Mouse (Mus musculus) kidney, embryonic 14.5 days (tissue): ENCODE measurements around the gene Arhgef19. TPM values are rescaled to one million over a fixed set of nuclear protein-coding genes. Genes with fewer than 3 reads are reported as not detected.
A peak's percentile ranks its signal among the peaks of the same experiment; 100 is the strongest.

ENCODE experiments used
- ATAC-seq: fragments of 200-750 bp; cut with Nextera tagmentation; 2 replicates; pipeline ENCODE4 v1.8.0; 2017; ENCODE audit warnings: moderate number of reproducible peaks, mild to moderate bottlenecking, moderate TSS enrichment, moderate library complexity; ENCODE audit not compliant: low FRiP score, low TSS enrichment
- H3K27ac ChIP-seq: fragments of 300-500 bp; sonication (generic); 2 replicates; pipeline ENCODE4 v1.5.1; 2014; ENCODE audit warnings: low read depth, mild to moderate bottlenecking, low read length, moderate library complexity, mixed read lengths
- H3K27me3 ChIP-seq: fragments of 300-500 bp; sonication (generic); 2 replicates; pipeline ENCODE4 v1.6.1; 2014; ENCODE audit warnings: mild to moderate bottlenecking, low read length; ENCODE audit not compliant: control insufficient read depth, insufficient read depth
- H3K36me3 ChIP-seq: fragments of 300-500 bp; sonication (generic); 2 replicates; pipeline ENCODE4 v1.6.1; 2014; ENCODE audit warnings: low read length, mixed read lengths; ENCODE audit not compliant: control insufficient read depth, insufficient read depth
- H3K4me1 ChIP-seq: fragments of 300-500 bp; sonication (generic); 2 replicates; pipeline ENCODE4 v1.6.1; 2014; ENCODE audit warnings: low read length, mixed read lengths; ENCODE audit not compliant: control insufficient read depth, insufficient read depth
- H3K4me2 ChIP-seq: fragments of 300-500 bp; sonication (generic); replicated peaks from 2 replicates; pipeline ENCODE4 v1.6.1; 2014; ENCODE audit warnings: low read depth, mild to moderate bottlenecking, low read length
- H3K4me3 ChIP-seq: fragments of 300-500 bp; sonication (generic); 2 replicates; pipeline ENCODE4 v1.5.1; 2014; ENCODE audit warnings: mild to moderate bottlenecking, low read length
- H3K9ac ChIP-seq: fragments of 300-500 bp; sonication (generic); 2 replicates; pipeline ENCODE4 v1.6.1; 2014; ENCODE audit warnings: low read depth, mild to moderate bottlenecking, low read length, moderate library complexity
- H3K9me3 ChIP-seq: fragments of 300-500 bp; sonication (generic); 2 replicates; pipeline ENCODE4 v1.6.1; 2016; ENCODE audit warnings: low read length; ENCODE audit not compliant: control insufficient read depth
- WGBS: fragments of 180-500 bp; shearing (Covaris S2); extraction: QIAGEN DNeasy Blood & Tissue Kit; methylation state at CpG from one replicate; pipeline ENCODE4 v1.1.7; 2014; 5-methylcytosine and 5-hydroxymethylcytosine counted together
- polyA plus RNA-seq: library from polyadenylated mRNA; unstranded; fragments of >200 nt; fragmentation: Nextera tagmentation; extraction: Ambion mirVana; gene quantifications from 2 replicates; pipeline ENCODE4 v1.2.1, GENCODE M21; 2014

Arhgef19 gene
- polyA plus RNA-seq, 1 experiment from 2014 or later, result 7.4 TPM

DNA sequence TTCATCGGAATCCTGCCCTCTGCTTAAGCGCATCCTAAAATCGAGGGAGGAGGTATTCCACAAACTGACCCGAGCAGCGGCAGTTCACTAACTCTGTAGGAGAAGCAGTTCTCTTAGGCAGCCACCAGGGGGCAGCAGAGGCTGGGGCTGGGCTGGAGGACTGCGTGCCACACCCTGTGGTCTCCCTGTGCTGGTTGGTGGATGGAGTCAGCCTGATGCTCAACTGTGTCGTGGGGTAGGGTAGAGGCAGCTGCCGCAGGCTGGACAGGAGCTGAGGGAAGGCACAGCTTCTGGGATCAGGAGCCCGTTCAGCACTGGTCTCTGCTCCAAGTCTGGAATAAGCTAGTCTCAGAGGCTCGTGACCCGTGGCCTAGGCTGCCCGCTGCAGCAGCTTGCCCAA is 34.0 kb downstream of the Arhgef19 start:
- no peaks in the 10 kb centered on the region for H3K36me3 ChIP-seq
- H3K4me1 ChIP-seq, result peaks cover 22% of the 10 kb centered on the region
- H3K9me3 ChIP-seq, result no peaks in the 10 kb centered on the region
- 22% methylated on average over 12 of the region's 12 CpGs for WGBS
- H3K4me2 ChIP-seq, result peak overlapping the region; percentile 40
- H3K27me3 ChIP-seq, result no peaks in the 10 kb centered on the region
- peak; percentile 73 for ATAC-seq
- no peak overlapping the region for H3K27ac ChIP-seq
- H3K4me3 ChIP-seq, result peak overlapping the region; percentile 19
- H3K9ac ChIP-seq, result peak overlapping the region; percentile 37; the same call in 1 of the 2 replicates

DNA sequence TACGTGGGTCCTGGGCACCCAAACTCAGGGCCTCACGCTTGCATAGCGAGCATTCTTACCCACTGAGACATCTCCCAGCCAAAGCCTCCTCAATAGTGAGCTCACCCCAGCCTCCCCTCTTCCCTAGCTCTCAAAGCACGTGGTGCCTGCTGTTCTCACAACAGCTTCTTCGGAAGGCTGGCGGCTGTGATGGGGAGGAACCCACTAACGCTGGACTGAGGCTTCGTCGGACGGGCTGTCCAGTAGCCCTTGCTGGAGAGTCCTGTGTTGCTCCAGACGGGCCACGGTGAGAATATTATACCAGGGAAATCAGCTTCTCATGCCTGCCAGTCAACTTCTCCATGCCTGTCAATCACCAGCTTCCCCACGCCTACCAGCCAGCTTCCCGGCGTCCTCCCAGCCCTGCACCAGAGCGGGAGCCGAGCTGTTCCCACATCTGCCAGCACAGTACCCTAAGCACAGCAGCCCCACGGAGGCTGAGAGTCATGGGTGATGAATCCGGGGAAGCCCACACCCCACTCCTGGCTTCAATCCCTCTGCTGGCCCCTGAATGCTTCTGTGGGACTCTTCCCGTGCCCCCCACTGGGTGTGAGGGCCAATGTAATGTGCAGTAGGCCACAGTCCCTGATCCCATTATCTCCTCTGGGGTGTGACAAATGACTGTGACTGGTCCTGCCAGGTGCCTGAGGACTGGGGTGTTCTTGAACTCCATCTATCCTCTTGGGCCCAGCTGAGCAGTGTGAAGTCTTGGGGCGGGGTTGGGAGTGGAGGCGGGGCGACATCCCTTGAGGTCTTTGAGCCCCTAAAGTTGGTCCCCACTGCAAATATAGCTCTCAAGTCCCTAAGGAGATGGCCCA is 35.4 kb downstream of the Arhgef19 start:
- Histone ChIP-seq H3K4me2 (no peak overlapping the region), H3K36me3 (no peaks in the 10 kb centered on the region), H3K27me3 (no peaks in the 10 kb centered on the region), H3K4me1 (peaks cover 34% of the 10 kb centered on the region), H3K9ac (no peak overlapping the region), H3K27ac (no peak overlapping the region), H3K4me3 (no peak overlapping the region), H3K9me3 (no peaks in the 10 kb centered on the region)
- ATAC-seq, result no peak
- WGBS, result 54% methylated on average over 23 of the region's 23 CpGs

GRCm38 (mm10) chr4:141277157-141277556 is 37.9 kb downstream of the Arhgef19 start:
- no peaks in the 10 kb centered on the region for H3K9me3 ChIP-seq
- no peaks in the 10 kb centered on the region for H3K36me3 ChIP-seq
- no peaks in the 10 kb centered on the region for H3K27me3 ChIP-seq
- ATAC-seq, result no peak
- no peak overlapping the region for H3K9ac ChIP-seq
- WGBS, result 78% methylated on average over 8 of the region's 8 CpGs
- H3K27ac ChIP-seq, result peak overlapping the region; percentile 82
- no peak overlapping the region for H3K4me3 ChIP-seq
- peaks cover 50% of the 10 kb centered on the region for H3K4me1 ChIP-seq
- H3K4me2 ChIP-seq, result no peak overlapping the region

- peak; percentile 48 for ATAC-seq
- no peaks in the 10 kb centered on the region for H3K36me3 ChIP-seq
- H3K27ac ChIP-seq, result peak overlapping the region; percentile 82
- H3K4me1 ChIP-seq, result peaks cover 53% of the 10 kb centered on the region
- H3K4me3 ChIP-seq, result no peak overlapping the region
- peak overlapping the region; percentile 29 for H3K4me2 ChIP-seq
- H3K27me3 ChIP-seq, result no peaks in the 10 kb centered on the region
- H3K9ac ChIP-seq, result peak overlapping the region; percentile 18; the same call in 1 of the 2 replicates
- no peaks in the 10 kb centered on the region for H3K9me3 ChIP-seq
- 18% methylated on average over 7 of the region's 7 CpGs for WGBS
Measured at GRCm38 (mm10) chr4:141278154-141278553, 38.9 kb downstream of the Arhgef19 start.

GRCm38 (mm10) chr4:141279327-141279726 is 40.0 kb downstream of the Arhgef19 start:
- 46% methylated on average over 15 of the region's 15 CpGs for WGBS
- ATAC-seq, result no peak
- Histone ChIP-seq H3K4me3 (no peak overlapping the region), H3K4me2 (no peak overlapping the region), H3K36me3 (no peaks in the 10 kb centered on the region), H3K27ac (peak overlapping the region; percentile 82; the same call in 1 of the 2 replicates), H3K9me3 (no peaks in the 10 kb centered on the region), H3K4me1 (peaks cover 56% of the 10 kb centered on the region), H3K27me3 (no peaks in the 10 kb centered on the region), H3K9ac (no peak overlapping the region)

GRCm38 (mm10) chr4:141279783-141280182 is 40.5 kb downstream of the Arhgef19 start:
- no peaks in the 10 kb centered on the region for H3K27me3 ChIP-seq
- H3K4me2 ChIP-seq, result no peak overlapping the region
- H3K36me3 ChIP-seq, result no peaks in the 10 kb centered on the region
- peaks cover 54% of the 10 kb centered on the region for H3K4me1 ChIP-seq
- H3K9ac ChIP-seq, result no peak overlapping the region
- no peak for ATAC-seq
- no peak overlapping the region; the same call in 1 of the 2 replicates for H3K27ac ChIP-seq
- H3K9me3 ChIP-seq, result no peaks in the 10 kb centered on the region
- no peak overlapping the region for H3K4me3 ChIP-seq
- WGBS, result 87% methylated on average over 6 of the region's 6 CpGs

GRCm38 (mm10) chr4:141280471-141280870 is 41.2 kb downstream of the Arhgef19 start:
- WGBS, result 86% methylated on average over 1 of the region's 1 CpGs
- Histone ChIP-seq H3K27me3 (no peaks in the 10 kb centered on the region), H3K4me3 (no peak overlapping the region), H3K27ac (no peak overlapping the region), H3K4me1 (peaks cover 53% of the 10 kb centered on the region), H3K4me2 (no peak overlapping the region), H3K9ac (no peak overlapping the region), H3K9me3 (no peaks in the 10 kb centered on the region), H3K36me3 (no peaks in the 10 kb centered on the region)
- no peak for ATAC-seq

- no peak overlapping the region for H3K4me3 ChIP-seq
- H3K27ac ChIP-seq, result no peak overlapping the region
- H3K27me3 ChIP-seq, result no peaks in the 10 kb centered on the region
- 8% methylated on average over 6 of the region's 6 CpGs for WGBS
- H3K36me3 ChIP-seq, result no peaks in the 10 kb centered on the region
- no peak overlapping the region for H3K9ac ChIP-seq
- 0 out of 2 replicates have a peak, but pooled peaks have one; percentile 5 for ATAC-seq
- no peaks in the 10 kb centered on the region for H3K9me3 ChIP-seq
- H3K4me2 ChIP-seq, result no peak overlapping the region; the same call in 1 of the 2 replicates
- H3K4me1 ChIP-seq, result peaks cover 53% of the 10 kb centered on the region
Measured at GRCm38 (mm10) chr4:141281153-141281552, 41.9 kb downstream of the Arhgef19 start.

DNA sequence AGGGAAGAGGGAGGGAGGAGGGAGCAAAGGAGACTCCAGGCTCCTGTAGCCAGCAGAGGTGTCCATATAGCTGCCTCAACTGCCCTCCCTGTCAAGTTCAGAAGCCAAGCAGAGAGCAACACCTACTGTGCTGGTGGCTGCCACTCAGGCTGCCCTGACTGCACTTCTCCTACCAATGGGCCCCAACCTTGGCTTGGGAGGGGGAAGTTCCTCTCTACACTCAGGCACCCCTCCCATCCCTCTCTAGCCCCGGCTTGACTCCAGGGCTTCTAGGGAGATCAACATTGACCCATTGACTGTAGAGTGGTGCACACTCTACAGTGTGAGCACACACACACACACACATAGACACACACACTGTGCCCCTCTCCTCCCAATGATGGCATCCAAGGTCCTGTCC is 42.3 kb downstream of the Arhgef19 start:
- H3K27ac ChIP-seq, result no peak overlapping the region; the same call in 1 of the 2 replicates
- H3K9ac ChIP-seq, result peak overlapping the region; percentile 28; the same call in 1 of the 2 replicates
- H3K9me3 ChIP-seq, result no peaks in the 10 kb centered on the region
- peaks cover 55% of the 10 kb centered on the region for H3K4me1 ChIP-seq
- no peaks in the 10 kb centered on the region for H3K27me3 ChIP-seq
- no peaks in the 10 kb centered on the region for H3K36me3 ChIP-seq
- 29% methylated on average over 1 of the region's 1 CpGs for WGBS
- ATAC-seq, result 0 out of 2 replicates have a peak, but pooled peaks have one; percentile 25
- H3K4me3 ChIP-seq, result no peak overlapping the region
- H3K4me2 ChIP-seq, result no peak overlapping the region; the same call in 1 of the 2 replicates
